Mouse (Mus musculus) forelimb bud, embryonic 11.5 days (tissue): ENCODE results near the gene Mpo.

Experiments used
- DNase-seq: peaks from one replicate; pipeline ENCODE4 v3.0.0-alpha.2; 2012; ENCODE audit warnings: low read depth, low spot score

The Mpo gene

GRCm38 (mm10) chr11:87793460-87793859 is at the start of gene Mpo:
Gene Mpo (plus strand): TSS chr11:87793581.
- DNase-seq: no peak

DNA sequence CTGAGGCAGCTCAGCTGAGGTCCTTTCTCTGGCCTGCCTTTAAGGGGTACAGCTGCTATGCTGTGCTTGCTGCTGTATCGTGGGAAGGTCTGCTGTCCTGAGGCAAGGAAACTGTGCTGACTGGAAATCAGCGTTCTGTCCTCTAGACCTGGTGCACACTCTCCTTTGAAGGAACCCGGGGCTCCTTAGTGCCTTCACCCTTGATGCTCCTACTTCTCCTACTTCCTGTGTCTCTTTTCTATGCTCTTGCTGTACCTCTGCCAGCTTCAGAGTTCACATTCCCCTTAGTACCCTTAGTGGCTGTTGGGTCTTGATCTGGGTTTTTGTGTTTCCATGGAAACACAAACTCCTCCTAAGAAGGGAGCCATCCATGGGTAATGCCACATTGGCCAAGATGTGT is 49.7 kb upstream of the Mpo start:
- DNase-seq: no peak

DNA sequence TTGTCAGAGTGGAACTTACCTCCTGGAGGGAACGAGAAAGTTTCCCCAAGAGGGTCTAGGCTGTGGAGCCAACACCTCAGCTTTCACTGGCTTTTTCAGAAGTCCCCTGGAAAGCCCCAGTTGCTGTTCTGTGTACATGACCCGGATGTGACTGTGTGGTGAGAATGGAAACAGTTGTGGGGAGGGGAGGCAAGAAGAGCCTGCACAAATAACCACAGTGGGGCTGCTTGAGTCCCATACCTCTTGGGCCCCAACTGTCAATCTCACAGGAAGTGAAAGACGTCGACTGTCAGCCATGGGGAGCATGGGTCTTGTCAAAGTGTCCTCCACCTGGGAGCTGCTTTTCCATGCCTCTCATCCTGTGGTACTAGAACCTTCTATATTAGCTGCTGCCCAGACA is 48.4 kb upstream of the Mpo start:
- no peak for DNase-seq

- DNase-seq: no peak
Observed at GRCm38 (mm10) chr11:87745632-87746555, 47.5 kb upstream of the Mpo start.

DNA sequence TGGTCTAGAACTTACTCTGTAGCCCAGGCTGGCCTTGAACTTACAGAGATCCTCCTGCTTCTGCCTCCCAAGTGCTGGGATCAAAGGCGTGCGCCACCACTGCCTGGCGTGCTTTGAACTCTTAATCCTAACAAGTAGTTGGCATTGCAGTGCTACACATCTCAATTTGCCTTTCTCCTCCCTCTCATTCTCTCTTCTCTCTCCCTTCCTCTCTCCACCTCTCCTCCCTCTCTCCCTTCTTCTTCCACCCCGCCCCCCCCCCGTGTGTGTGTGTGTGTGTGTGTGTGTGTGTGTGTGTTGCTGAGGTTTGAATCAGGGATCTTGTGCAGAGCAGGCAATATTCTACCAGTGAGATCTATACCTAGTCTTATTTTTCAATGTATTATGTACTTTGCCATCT is 46.1 kb upstream of the Mpo start:
- no peak for DNase-seq

DNA sequence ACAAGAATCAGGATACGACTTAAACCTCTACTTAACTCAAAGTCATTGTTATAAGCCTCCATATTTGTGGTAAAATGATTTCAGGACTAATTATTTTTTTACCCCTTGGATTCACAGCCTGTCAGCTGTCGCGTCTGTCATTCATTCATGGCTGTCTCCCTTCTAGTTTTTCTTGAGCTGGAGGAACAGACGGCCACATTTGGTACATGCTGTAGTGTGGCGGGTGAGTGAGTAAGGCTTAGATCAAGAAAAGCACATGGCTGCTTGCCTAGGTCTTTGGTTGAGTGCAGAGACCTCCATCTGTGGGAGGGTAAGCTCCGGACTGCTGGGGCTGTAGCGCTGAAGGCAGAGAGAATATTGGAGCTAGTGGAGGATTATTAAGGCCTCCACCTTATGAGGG is 45.7 kb upstream of the Mpo start:
- no peak for DNase-seq

- DNase-seq: no peak
Observed at GRCm38 (mm10) chr11:87748132-87749119, 45.0 kb upstream of the Mpo start.

- no peak for DNase-seq
Observed at GRCm38 (mm10) chr11:87749192-87750042, 44.0 kb upstream of the Mpo start.

DNA sequence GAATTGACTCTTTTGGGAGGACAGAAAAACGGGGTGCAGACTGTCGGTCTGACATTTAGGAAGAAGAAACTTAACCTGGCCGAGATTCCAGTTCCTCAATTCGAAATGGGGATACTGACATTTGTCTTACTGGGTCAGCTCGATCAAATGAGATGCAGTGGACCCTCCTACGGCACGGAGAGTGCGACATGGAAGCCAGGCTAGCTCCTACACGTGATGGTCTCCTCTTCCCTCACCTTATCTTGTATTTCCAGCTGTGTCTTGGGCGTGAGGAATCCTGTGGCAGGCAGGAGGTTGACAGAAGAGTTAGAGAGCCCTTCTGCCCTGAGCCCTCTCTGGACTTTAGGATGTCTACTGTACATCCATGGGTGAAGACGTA is 43.3 kb upstream of the Mpo start:
- DNase-seq: no peak

GRCm38 (mm10) chr11:87750521-87750920 is 42.9 kb upstream of the Mpo start:
- no peak for DNase-seq

GRCm38 (mm10) chr11:87751031-87751430 is 42.4 kb upstream of the Mpo start:
- DNase-seq: no peak

GRCm38 (mm10) chr11:87751491-87751966 is 41.9 kb upstream of the Mpo start:
- no peak for DNase-seq

DNA sequence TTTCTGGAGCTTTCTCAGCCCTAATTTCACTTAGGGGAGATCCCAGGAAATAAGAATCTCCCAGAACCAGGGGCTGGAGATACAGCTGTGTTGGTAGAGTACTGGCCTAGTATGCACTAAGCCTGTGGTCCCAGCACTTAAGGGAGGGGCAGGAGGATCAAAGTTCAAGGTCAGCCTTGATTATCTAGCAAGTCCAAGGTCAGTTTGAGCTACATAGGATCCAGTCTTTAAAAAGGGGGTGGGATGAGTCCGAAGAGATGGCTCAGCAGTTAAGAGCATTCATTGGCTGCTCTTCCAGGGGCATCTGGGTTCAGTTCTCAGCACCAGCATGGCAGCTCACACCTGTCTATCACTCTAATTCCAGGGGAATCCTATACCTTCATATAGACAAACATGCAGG is 41.1 kb upstream of the Mpo start:
- DNase-seq: no peak

DNA sequence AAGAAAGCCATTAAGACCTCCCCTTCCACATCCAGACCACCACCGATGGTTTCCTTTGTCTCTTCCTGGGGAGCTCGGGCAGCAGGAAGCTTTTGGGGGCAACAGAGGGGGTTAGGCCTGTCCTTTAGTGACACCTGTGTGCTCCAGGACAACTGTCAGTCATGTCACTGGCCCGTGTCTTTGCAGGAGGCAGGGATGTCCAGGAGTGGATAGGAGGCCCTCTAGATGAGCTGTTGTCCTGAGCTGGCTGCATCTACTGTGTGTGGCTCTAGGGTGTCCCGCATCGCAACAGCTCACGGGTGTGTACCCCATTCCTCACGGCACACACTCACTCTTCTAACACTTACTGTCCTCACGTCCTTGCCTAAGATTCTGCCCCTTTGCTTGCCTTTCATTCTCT is 40.1 kb upstream of the Mpo start:
- DNase-seq: no peak

DNA sequence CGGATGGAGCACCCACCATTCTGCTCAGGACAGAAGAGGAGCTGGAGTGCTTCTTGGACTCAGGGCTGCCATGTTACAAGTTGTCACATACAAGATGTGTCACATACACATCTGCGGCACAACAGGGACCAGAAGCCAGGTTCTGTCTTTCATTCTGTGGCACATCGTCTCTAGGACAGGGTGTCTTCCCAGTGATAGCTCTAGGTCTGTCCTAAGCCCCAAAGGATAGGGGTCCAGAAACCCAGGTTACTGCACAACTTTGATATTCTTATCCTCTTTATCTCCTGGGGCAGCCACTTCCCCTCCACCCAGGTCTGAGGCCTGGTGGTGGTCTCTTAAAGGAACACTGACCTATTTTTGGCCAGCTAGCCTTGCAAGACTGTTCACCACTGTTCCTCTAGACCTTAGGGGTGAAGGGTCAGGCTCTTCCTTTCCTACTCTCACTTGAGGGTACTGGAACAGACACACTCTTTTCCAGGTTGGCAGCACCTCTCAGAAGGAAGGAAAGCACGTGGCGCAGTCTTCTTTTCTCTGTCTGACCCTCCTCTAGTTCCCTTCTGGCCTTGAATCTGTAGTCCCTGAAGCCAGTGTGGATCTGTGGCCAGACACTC is 39.4 kb upstream of the Mpo start:
- DNase-seq: no peak

- DNase-seq: no peak
Observed at GRCm38 (mm10) chr11:87754603-87755002, 38.8 kb upstream of the Mpo start.

GRCm38 (mm10) chr11:87755360-87756017 is 37.9 kb upstream of the Mpo start:
- DNase-seq: no peak

- DNase-seq: no peak
Observed at GRCm38 (mm10) chr11:87756251-87756820, 37.0 kb upstream of the Mpo start.

DNA sequence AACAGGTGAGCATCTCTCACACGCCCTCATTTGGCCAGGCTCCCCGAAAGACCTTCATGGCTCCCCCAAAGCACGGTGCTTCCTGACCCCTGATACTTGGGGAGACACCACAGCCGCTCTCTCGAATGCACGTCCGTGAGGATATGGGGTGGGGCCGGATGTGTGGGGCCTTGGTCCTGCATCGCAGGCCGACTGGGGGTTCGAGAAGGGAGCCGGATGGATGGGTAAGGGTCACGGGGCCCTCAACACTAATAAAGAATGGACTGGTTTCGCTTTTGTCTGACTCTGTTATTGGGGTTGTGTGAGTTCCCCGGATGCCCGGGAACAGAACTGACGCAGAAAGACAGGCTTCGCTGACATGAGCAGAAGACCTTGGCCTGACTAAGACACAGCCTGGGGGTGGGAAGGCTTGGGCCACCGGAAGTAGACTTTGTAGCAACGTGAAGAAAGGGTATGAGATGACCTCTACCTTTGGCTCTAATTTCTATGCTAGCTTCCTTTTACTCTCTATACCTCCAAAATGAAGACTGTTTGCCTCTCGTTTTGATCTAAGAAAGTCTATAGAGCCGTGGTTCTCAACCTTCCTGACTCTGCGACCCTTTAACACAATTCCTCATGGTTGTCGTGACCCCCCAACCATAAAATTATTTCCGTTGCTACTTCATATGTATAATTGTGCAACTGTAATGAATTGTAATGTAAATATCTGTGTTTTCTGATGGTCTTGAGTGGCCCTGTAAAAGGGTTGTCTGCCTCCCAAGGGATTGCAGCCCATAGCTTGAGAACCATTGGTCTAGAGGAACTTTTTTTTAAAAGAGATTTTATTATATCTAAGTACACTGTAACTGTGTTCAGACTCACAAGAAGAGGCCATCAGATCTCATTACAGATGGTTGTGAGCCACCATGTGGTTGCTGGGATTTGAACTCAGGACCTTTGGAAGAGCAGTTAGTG is 36.1 kb upstream of the Mpo start:
- DNase-seq: no peak
